Mouse (Mus musculus) right cerebral cortex, postnatal 4 days (tissue): ENCODE results near the gene Kcnd2.

Source experiments
- DNase-seq: peaks from one replicate; pipeline ENCODE4 v3.0.0-alpha.2; 2022

The Kcnd2 gene

DNA sequence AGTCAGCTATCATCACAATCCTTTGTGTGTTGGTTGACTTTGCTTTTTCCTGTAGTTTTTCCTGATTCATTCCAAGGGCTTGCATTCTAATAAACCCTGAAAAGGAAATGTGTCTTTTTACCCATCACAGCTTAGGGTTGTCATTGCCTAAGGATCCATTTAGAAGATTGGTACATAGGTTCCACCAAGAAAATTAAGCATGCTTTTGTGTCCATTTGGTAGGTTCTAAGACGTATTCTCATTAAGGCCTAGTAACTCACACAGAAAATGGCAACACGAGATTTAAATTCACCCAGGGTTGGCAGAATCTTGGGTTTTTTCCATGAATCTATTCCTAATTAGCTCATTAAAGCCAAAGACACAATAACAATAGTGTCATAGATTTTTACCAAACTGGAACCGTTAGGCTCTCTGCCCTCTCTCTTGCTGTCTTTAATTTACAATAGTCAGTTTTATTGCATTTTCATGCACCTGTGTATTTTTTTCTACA lies 477.6 kb downstream of the Kcnd2 start:
- DNase-seq = no peak

GRCm38 (mm10) chr6:21697641-21698040 lies 482.3 kb downstream of the Kcnd2 start:
- no peak for DNase-seq

GRCm38 (mm10) chr6:21701131-21701530 lies 485.8 kb downstream of the Kcnd2 start:
- no peak for DNase-seq

DNA sequence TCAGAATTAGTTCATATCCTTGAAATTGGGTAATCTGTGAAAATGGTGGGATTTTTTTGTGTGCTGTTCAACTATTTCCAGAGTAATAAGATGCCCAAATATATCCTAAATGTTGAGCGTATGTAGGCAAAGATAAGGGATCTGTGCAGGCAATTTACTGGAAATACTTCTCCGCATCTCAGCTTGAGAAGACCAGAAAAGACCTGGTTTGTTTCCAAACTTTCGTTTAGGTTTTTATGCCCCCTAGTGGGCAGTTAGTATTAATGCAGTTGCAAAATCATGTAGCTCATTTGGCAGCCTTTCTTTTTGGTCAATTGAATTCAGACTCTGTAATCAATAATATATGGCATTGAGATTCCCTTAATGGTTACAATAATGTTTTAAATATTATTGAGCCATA lies 493.9 kb downstream of the Kcnd2 start:
- no peak for DNase-seq

DNA sequence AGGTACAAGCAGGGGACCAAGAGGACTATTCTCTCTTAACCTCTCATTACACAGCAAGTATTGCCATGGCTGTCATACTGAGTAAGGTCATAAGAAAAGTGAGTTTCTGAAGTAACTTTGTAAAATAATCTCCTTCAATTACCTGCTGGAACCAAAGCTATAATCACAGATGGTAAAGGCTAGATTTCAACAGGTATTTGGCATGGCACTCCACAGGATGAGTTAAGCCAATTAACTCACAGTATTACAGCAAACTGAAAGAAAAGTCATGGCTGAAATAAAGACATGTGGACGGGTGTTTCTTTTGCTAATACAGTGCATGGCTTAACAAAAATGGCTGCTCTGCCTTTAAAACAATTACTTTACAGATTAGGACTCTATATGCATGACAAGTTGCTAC lies 503.8 kb downstream of the Kcnd2 start:
- DNase-seq = no peak

- no peak for DNase-seq
These were observed 506.9 kb downstream of the Kcnd2 start for GRCm38 (mm10) chr6:21722238-21722637.

DNA sequence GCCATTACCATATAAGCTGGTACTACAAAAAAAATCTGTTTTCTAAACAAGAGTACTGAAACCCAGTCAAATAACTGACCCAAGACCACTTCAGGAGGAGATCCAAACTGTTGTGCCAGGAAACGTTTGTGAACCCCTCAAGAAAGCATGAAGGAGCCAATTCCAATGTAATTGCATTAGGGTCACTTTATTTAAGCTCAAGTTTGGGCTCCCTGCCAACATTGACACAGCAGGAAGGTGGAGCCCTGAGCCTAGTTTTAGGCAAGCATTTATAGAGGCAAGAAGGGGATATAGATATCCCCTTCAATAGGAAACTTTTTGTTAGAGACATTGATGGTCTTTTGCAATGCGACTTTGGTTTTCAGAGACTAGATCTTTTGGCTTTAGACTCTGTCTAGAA lies 525.3 kb downstream of the Kcnd2 start:
- DNase-seq = no peak

DNA sequence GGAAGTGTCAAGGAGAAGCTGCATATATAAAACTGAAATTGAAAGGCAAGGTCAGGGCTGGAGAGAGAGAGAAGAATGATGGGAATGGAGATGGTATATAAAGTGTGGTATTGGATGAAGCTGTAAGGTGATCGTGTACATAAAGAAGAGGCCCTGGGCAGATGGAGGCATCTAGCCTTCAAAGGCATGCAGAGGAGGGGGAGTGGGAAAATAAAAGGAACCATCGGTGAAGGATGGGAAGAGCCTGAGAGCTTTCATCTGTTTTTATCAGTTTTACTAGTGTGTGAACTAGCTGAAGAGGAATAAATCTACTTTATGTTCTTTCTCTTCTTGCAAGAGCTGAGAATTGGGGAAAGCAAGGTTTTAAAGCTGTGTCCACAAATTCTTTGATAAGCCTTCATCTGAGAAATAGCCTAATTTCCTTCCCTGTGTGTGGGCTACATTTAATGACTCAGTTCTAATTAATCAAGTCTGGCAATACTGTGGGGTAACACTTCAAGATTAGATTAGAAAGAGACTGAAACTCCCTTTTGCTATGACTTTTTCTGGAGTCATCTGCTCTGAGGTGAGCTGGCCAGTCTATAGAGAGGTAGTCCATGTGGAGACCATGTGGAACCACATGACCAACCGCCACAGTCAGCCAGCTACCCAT lies 529.4 kb downstream of the Kcnd2 start:
- DNase-seq = no peak

GRCm38 (mm10) chr6:21747536-21747935 lies 532.2 kb downstream of the Kcnd2 start:
- no peak for DNase-seq

- no peak for DNase-seq
These were observed 552.5 kb downstream of the Kcnd2 start for GRCm38 (mm10) chr6:21767787-21768221.

- no peak for DNase-seq
These were observed 553.6 kb downstream of the Kcnd2 start for GRCm38 (mm10) chr6:21768745-21769446.

DNA sequence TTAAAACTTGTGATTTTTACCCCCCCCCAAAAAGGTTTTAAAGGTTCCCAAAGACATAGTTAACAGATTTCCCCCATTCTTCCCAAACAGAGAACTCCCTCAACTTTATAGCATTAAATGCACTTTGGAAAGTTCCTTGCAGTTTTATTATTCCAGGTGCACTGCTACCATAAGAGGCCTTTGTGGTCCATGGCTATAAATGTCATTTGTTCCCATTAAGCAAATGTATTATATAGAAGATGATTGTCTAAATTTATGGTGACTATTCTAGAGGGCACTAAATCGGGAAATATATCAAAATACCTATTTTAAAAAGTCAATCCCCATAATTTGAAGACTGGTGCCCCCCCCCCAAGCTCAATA lies 554.1 kb downstream of the Kcnd2 start:
- no peak for DNase-seq

- DNase-seq = no peak
These were observed 559.1 kb downstream of the Kcnd2 start for GRCm38 (mm10) chr6:21774213-21774916.
